Mouse (Mus musculus) limb, embryonic 11.5 days (tissue): ENCODE measurements at regions not wholly inside any gene's neighbourhood (a gene's known extent, or its start where the extent isn't known, plus 50 kb on each side); places are given as distances from the start of the nearest gene placed in this dataset.

Experiments
- ATAC-seq: fragments of 200-750 bp; cut with Nextera tagmentation; 2 replicates; pipeline ENCODE4 v1.8.0; 2017; ENCODE audit warnings: low read depth; ENCODE audit not compliant: insufficient number of reproducible peaks, low FRiP score, low TSS enrichment
- DNase-seq: peaks from one replicate; pipeline ENCODE4 v3.0.0-alpha.2; 2015; ENCODE audit warnings: low spot score
- H3K27ac ChIP-seq: fragments of 300-500 bp; sonication (generic); replicated peaks from 2 replicates; pipeline ENCODE4 v1.5.1; 2014; ENCODE audit warnings: low read depth, mild to moderate bottlenecking, low read length
- H3K27me3 ChIP-seq: fragments of 300-500 bp; sonication (generic); 2 replicates; pipeline ENCODE4 v1.6.1; 2014; ENCODE audit warnings: mild to moderate bottlenecking, low read length, mixed read lengths; ENCODE audit not compliant: control insufficient read depth, insufficient read depth
- H3K36me3 ChIP-seq: fragments of 300-500 bp; sonication (generic); 2 replicates; pipeline ENCODE4 v1.6.1; 2014; ENCODE audit warnings: mild to moderate bottlenecking, low read length, moderate library complexity, mixed read lengths; ENCODE audit not compliant: control insufficient read depth, insufficient read depth
- H3K4me1 ChIP-seq: fragments of 300-500 bp; sonication (generic); 2 replicates; pipeline ENCODE4 v1.6.1; 2014; ENCODE audit warnings: low read length, mixed read lengths; ENCODE audit not compliant: control insufficient read depth, insufficient read depth
- H3K4me2 ChIP-seq: fragments of 300-500 bp; sonication (generic); 2 replicates; pipeline ENCODE4 v1.6.1; 2014; ENCODE audit warnings: low read depth, mild to moderate bottlenecking, moderate library complexity; ENCODE audit not compliant: severe bottlenecking
- H3K4me3 ChIP-seq: fragments of 300-500 bp; sonication (generic); 2 replicates; pipeline ENCODE4 v1.5.1; 2014; ENCODE audit warnings: low read depth, low read length
- H3K9ac ChIP-seq: fragments of 300-500 bp; sonication (generic); 2 replicates; pipeline ENCODE4 v1.6.1; 2014; ENCODE audit warnings: mild to moderate bottlenecking, low read length
- H3K9me3 ChIP-seq: fragments of 300-500 bp; sonication (generic); 2 replicates; pipeline ENCODE4 v1.6.1; 2016; ENCODE audit warnings: low read length; ENCODE audit not compliant: control insufficient read depth
- WGBS: fragments of 180-500 bp; shearing (Covaris S2); extraction: QIAGEN DNeasy Blood & Tissue Kit; methylation state at CpG from one replicate; pipeline ENCODE4 v1.1.7; 2014; 5-methylcytosine and 5-hydroxymethylcytosine counted together

DNA sequence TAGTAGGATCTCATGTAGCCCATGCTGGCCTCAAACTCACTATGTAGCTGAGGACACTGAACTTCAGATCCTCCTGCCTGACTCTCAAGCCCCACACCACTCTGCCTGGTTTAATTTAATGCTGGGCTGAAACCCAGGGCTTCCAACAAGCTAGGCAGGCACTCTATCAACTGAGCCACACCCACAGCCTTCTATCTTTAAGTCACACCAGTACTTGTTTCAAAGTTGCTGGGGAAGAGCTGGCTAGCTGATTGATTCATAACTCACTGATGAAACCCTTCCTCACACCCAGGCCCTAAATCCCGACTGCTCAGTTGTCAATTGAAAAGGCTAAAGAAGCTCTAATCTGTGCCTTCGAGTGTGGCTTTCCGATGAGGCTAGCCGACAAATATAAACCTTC is 241.8 kb downstream of the Insig2 start:
- DNase-seq (no peak), ATAC-seq (no peak)
- H3K27ac ChIP-seq = no peak overlapping the region
- H3K4me2 ChIP-seq = no peak overlapping the region
- no peak overlapping the region for H3K4me3 ChIP-seq
- no peaks in the 10 kb centered on the region for H3K36me3 ChIP-seq
- H3K9me3 ChIP-seq = no peaks in the 10 kb centered on the region
- no peaks in the 10 kb centered on the region for H3K27me3 ChIP-seq
- no peak overlapping the region for H3K9ac ChIP-seq
- 82% methylated on average over 4 of the region's 4 CpGs for WGBS
- no peaks in the 10 kb centered on the region for H3K4me1 ChIP-seq

DNA sequence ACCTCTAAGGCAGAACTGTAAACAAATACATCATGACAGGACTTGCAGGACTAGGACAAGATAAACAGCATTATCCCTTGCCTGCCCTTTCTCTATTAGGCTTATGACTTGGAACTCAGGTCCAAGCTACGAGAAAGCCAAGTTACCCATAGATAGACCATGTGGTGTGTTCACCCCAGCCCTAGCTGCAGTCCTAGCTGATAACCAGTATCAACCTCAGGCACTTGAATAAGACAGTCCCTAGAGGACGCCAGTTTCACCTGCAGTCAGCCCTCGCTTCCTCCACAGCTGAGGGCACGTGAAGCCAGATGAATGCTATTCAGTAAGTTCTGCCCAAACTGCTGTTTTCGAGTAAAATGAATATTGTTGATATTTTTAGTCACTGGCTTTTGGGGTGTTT is 239.5 kb downstream of the Insig2 start:
- Histone ChIP-seq H3K36me3 (no peaks in the 10 kb centered on the region), H3K27me3 (peaks cover 2% of the 10 kb centered on the region), H3K9ac (no peak overlapping the region), H3K4me3 (no peak overlapping the region), H3K4me2 (no peak overlapping the region), H3K27ac (no peak overlapping the region), H3K9me3 (no peaks in the 10 kb centered on the region), H3K4me1 (no peaks in the 10 kb centered on the region)
- 66% methylated on average over 5 of the region's 5 CpGs for WGBS
- DNase-seq (no peak), ATAC-seq (no peak)

DNA sequence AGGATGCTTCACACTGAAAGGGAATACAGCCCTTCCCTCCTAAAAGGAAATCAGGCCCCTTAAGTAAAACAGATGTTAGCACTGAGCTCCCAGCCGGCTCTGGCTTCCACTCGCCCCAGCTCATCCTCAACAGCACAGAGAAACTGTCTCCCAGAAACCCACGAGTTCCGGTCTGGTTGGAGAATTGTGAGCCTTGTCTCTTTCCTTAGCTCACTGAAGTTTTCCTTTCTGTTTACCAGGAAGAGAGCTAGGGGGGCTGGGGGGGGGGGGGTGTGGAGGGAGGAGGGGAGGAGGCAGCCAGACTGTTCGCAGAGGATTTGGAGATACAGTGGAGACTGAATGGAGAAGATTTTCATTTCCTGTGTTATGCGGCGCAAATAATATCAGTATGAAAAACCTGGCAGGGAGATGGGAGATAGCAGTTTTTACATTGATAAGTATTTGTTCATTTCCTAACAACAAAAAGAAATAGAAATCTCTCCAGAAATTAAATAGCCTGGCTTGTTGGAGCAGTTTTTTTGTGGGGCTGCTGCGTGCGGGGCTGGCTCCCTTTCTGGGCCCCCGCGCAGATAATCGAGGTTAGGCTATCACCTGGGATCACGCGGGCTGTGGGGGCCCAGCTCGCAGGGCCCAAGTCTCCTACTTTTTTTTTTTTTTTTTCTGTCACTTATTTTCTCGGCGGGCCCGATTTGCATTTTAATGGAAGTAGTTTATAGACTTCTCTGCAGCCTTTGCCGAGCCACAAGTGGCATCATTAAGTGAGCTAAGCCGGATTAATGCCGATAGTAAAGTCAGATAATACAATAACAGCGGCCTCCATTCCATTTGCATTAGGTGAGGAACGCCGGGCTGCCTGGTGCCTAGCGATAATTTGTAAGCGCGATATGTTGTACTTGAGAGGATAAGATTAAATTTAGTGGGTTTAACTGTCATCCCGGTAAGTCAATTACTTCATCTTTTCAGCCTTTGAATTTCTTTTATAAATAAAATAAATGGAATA is 235.5 kb downstream of the Insig2 start:
- WGBS = 7% methylated on average over 28 of the region's 28 CpGs
- peaks cover 6% of the 10 kb centered on the region for H3K27me3 ChIP-seq
- H3K9me3 ChIP-seq = no peaks in the 10 kb centered on the region
- no peak overlapping the region for H3K9ac ChIP-seq
- peak overlapping the region; percentile 45 for H3K4me2 ChIP-seq
- H3K27ac ChIP-seq = no peak overlapping the region
- no peaks in the 10 kb centered on the region for H3K4me1 ChIP-seq
- DNase-seq = peak; percentile 31
- ATAC-seq = 0 out of 2 replicates have a peak, but pooled peaks have one; percentile 53
- H3K4me3 ChIP-seq = no peak overlapping the region
- no peaks in the 10 kb centered on the region for H3K36me3 ChIP-seq

DNA sequence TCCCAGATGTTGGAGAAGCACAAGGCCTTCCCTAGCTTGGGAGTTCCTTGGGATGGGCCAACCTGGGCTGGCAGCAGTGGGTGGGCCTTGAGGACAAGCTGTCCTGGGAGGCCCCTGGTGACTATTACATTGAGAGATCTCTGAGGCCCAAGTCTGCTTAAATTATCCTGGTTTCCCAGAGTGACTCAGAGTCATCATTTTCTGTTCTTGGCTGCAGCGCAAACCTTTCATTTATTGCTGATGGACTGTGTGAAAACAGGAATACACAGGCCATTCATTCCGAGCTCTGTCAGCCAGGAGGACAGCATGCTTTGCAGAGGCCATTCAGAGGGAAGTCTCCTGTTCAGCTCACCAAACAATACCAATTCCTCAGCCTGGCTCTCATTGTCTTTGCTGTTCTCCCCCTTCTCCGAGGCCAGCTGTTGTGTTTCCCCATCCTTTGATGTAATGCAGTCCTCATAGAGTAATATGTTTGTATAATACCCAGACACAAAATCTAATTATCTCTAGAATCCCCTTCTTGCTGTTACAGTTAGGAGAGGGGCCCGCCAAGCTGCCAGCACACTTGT is 220.5 kb downstream of the Insig2 start:
- H3K36me3 ChIP-seq = no peaks in the 10 kb centered on the region
- DNase-seq (no peak), ATAC-seq (no peak)
- 72% methylated on average over 4 of the region's 4 CpGs for WGBS
- H3K27me3 ChIP-seq = no peaks in the 10 kb centered on the region
- no peaks in the 10 kb centered on the region for H3K9me3 ChIP-seq
- no peak overlapping the region for H3K4me2 ChIP-seq
- no peaks in the 10 kb centered on the region for H3K4me1 ChIP-seq
- H3K9ac ChIP-seq = no peak overlapping the region
- H3K27ac ChIP-seq = no peak overlapping the region
- H3K4me3 ChIP-seq = no peak overlapping the region

DNA sequence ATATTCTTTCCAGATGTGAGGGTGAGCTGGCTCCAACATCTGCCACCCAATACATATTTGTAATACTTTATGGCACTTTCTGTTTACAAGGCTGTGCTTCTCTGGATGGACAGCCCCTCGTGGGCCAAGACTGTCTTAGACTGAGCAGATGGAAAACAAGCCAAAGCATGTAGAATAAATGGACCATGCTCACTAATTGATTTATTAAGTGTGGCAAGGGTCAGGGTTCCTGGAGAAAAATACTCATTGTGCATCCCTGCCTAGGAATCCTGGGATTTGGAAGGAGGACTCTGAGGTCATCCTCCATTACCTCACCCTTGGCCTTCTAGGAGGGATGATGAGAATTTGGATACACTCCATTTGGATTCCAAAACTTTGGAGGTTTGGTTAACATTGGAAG is 219.9 kb downstream of the Insig2 start:
- no peaks in the 10 kb centered on the region for H3K27me3 ChIP-seq
- H3K36me3 ChIP-seq = no peaks in the 10 kb centered on the region
- H3K4me3 ChIP-seq = no peak overlapping the region
- no peak overlapping the region for H3K27ac ChIP-seq
- no peak overlapping the region for H3K9ac ChIP-seq
- ATAC-seq = no peak
- H3K4me1 ChIP-seq = no peaks in the 10 kb centered on the region
- no peak overlapping the region for H3K4me2 ChIP-seq
- 33% methylated on average over 1 of the region's 1 CpGs for WGBS
- DNase-seq = no peak
- no peaks in the 10 kb centered on the region for H3K9me3 ChIP-seq

DNA sequence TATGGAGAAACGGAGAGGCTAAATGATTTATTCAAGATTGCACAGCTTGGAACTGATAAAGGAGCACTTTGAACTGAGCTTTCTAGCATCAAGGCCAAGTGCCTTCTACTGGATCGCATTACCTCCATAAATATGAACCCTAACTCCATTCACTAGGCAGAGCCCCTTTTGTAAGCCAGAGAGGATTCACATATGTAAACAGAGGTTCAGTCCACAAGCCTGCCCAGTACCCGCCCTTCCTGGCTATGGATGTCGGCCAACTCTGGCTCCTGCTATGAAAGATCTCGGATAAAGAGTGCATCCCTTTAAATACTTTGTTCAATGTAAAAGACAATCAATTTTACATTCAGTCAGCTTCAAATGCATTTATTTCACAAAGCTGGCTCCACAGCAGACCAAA is 215.8 kb downstream of the Insig2 start:
- DNase-seq (no peak), ATAC-seq (no peak)
- no peak overlapping the region for H3K9ac ChIP-seq
- H3K9me3 ChIP-seq = no peaks in the 10 kb centered on the region
- H3K4me3 ChIP-seq = no peak overlapping the region
- H3K27ac ChIP-seq = no peak overlapping the region
- 80% methylated on average over 5 of the region's 5 CpGs for WGBS
- H3K36me3 ChIP-seq = no peaks in the 10 kb centered on the region
- no peaks in the 10 kb centered on the region for H3K27me3 ChIP-seq
- H3K4me2 ChIP-seq = no peak overlapping the region
- no peaks in the 10 kb centered on the region for H3K4me1 ChIP-seq

DNA sequence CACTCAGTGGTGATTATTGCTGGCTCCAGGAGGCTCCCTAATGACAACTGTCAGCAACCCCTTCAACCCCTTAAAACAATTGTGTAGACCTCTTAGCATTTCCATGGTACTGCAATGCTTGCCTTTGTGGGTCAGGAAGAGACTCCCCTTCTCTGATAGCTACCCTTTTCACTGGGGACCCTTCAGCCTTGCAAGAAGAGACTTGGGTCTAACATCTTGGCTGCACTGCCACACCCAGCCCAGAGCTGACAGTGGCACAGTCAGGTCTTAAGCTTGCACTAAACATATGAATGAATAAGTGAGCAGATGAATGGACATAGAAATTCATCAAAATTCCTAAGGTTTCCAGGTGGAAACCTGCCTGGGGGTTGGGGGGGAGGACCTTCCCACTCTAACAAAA is 209.0 kb downstream of the Insig2 start:
- no peak overlapping the region for H3K27ac ChIP-seq
- H3K4me2 ChIP-seq = no peak overlapping the region
- H3K4me1 ChIP-seq = no peaks in the 10 kb centered on the region
- peaks cover 8% of the 10 kb centered on the region for H3K27me3 ChIP-seq
- no peaks in the 10 kb centered on the region for H3K36me3 ChIP-seq
- DNase-seq = no peak
- no peak overlapping the region for H3K4me3 ChIP-seq
- no peak overlapping the region for H3K9ac ChIP-seq
- no peaks in the 10 kb centered on the region for H3K9me3 ChIP-seq
- no peak for ATAC-seq

DNA sequence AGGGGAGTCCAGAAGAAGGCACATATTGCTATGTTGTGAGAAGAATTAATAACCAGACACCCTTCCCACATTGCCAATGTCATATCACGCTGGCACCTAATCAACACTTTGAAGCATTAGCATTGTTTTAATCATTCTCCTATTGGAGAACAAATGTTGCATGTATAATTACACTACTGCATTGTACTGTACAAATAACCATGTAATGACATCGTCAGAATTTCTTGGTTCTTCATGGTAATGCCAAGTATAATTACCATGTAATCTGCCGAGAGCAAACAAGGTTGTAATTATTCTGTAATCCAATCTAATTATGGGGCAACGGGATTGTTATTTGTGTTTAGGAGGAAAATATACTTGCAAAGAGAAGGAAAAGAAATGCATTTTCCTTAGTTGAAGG is 196.1 kb downstream of the Insig2 start:
- WGBS = 88% methylated on average over 4 of the region's 4 CpGs
- H3K27me3 ChIP-seq = no peaks in the 10 kb centered on the region
- ATAC-seq = no peak

More for the DNA sequence above, 196.1 kb downstream of the Insig2 start:
- H3K9ac ChIP-seq = no peak overlapping the region
- no peak overlapping the region for H3K4me2 ChIP-seq
- H3K9me3 ChIP-seq = no peaks in the 10 kb centered on the region
- no peak for DNase-seq
- no peaks in the 10 kb centered on the region for H3K4me1 ChIP-seq
- H3K27ac ChIP-seq = no peak overlapping the region
- H3K4me3 ChIP-seq = no peak overlapping the region
- no peaks in the 10 kb centered on the region for H3K36me3 ChIP-seq
